Mouse (Mus musculus) CH12.LX (cell line): ENCODE data around the gene Gatad1. TPM values are rescaled to one million over a fixed set of nuclear protein-coding genes. Genes with fewer than 3 reads are reported as not detected.

Source experiments
- DNase-seq: peaks from one replicate; pipeline ENCODE4 v3.0.0-alpha.2; 2013; ENCODE audit errors: extremely low read depth
- H3K27ac ChIP-seq: 2 replicates; pipeline ENCODE4 v1.5.1; 2012; ENCODE audit warnings: low read depth, mild to moderate bottlenecking, control low read depth, moderate library complexity; ENCODE audit not compliant: insufficient read depth
- H3K27me3 ChIP-seq: replicated peaks from 2 replicates; pipeline ENCODE3; 2012; ENCODE audit warnings: inconsistent platforms
- H3K36me3 ChIP-seq, 2 experiments: replicated peaks in 1 of 2; 2 replicates each; pipeline versions ENCODE3 to v1.6.1; 2012; ENCODE audit warnings: inconsistent platforms in 1 of 2, low read length in 1 of 2, mild to moderate bottlenecking in 1 of 2, mixed read lengths in 1 of 2, moderate library complexity in 1 of 2; ENCODE audit not compliant: control insufficient read depth in 1 of 2, insufficient read depth in 1 of 2
- H3K4me1 ChIP-seq, 2 experiments: 2 replicates each; pipeline ENCODE4 v1.6.1; 2012; ENCODE audit warnings: inconsistent platforms in 1 of 2, moderate library complexity in 1 of 2; ENCODE audit not compliant: insufficient read depth in 2 of 2, control insufficient read depth in 1 of 2
- H3K4me2 ChIP-seq: 2 replicates; pipeline ENCODE4 v1.6.1; 2012; ENCODE audit warnings: low read depth, mild to moderate bottlenecking, control low read depth; ENCODE audit not compliant: poor library complexity, insufficient read depth, severe bottlenecking
- H3K4me3 ChIP-seq, 3 experiments: fragments of 150-350 bp in 1 of 3; sonication (generic) in 1 of 3; replicated peaks in 1 of 3; 2 replicates each; pipeline versions ENCODE3 to v1.5.1; 2011 to 2012; ENCODE audit warnings: low read depth in 2 of 3, low read length in 2 of 3, mild to moderate bottlenecking in 2 of 3, moderate library complexity in 2 of 3, control low read depth in 1 of 3, improper control_type of control experiment in 1 of 3, inconsistent platforms in 1 of 3, mixed read lengths in 1 of 3; ENCODE audit not compliant: poor library complexity in 1 of 3
- H3K79me2 ChIP-seq: replicated peaks from 2 replicates; pipeline ENCODE4 v1.6.1; 2012; ENCODE audit warnings: mild to moderate bottlenecking, moderate library complexity; ENCODE audit not compliant: control insufficient read depth, poor library complexity, insufficient read depth, severe bottlenecking; ENCODE audit errors: extremely low read depth
- H3K9ac ChIP-seq: 2 replicates; pipeline ENCODE4 v1.6.1; 2012; ENCODE audit warnings: low read depth, mild to moderate bottlenecking, control low read depth, moderate library complexity; ENCODE audit not compliant: insufficient read depth
- H3K9me3 ChIP-seq: replicated peaks from 2 replicates; pipeline ENCODE3; 2012; ENCODE audit warnings: low read length, inconsistent platforms, mixed read lengths
- ELF1 ChIP-seq: IDR thresholded peaks from 2 replicates; pipeline ENCODE4 v1.6.1; 2014; ENCODE audit warnings: low read depth, mild to moderate bottlenecking, inconsistent platforms, low read length, improper control_type of control experiment
- HCFC1 ChIP-seq: IDR thresholded peaks from 2 replicates; pipeline ENCODE4 v1.6.1; 2012; ENCODE audit warnings: low read depth, mild to moderate bottlenecking, inconsistent platforms, low read length, improper control_type of control experiment
- MAFK ChIP-seq: IDR thresholded peaks from 2 replicates; pipeline ENCODE4 v1.6.1; 2011; ENCODE audit warnings: low read length, improper control_type of control experiment; ENCODE audit not compliant: insufficient replicate concordance
- MAZ ChIP-seq: IDR thresholded peaks from 2 replicates; pipeline ENCODE4 v1.6.1; 2012; ENCODE audit warnings: low read depth, mild to moderate bottlenecking, inconsistent platforms, low read length, improper control_type of control experiment, moderate library complexity
- NELFE ChIP-seq: IDR thresholded peaks from 2 replicates; pipeline ENCODE4 v1.6.1; 2011; ENCODE audit warnings: low read depth, low read length, improper control_type of control experiment
- POLR2A ChIP-seq: IDR thresholded peaks from 2 replicates; pipeline ENCODE4 v1.6.1; 2011; ENCODE audit warnings: low read depth, mild to moderate bottlenecking, improper control_type of control experiment, low read length
- RCOR1 ChIP-seq: conservative IDR thresholded peaks from 2 replicates; pipeline ENCODE4 v1.6.1; 2012; ENCODE audit warnings: low read depth, mild to moderate bottlenecking, inconsistent platforms, low read length, improper control_type of control experiment
- SIN3A ChIP-seq: IDR thresholded peaks from 2 replicates; pipeline ENCODE4 v1.6.1; 2012; ENCODE audit warnings: low read length, improper control_type of control experiment, inconsistent platforms
- TCF12 ChIP-seq: IDR thresholded peaks from 2 replicates; pipeline ENCODE4 v1.6.1; 2014; ENCODE audit warnings: low read depth, mild to moderate bottlenecking, inconsistent platforms, low read length, improper control_type of control experiment
- UBTF ChIP-seq: IDR thresholded peaks from 2 replicates; pipeline ENCODE4 v1.6.1; 2012; ENCODE audit warnings: low read depth, mild to moderate bottlenecking, inconsistent platforms, low read length, improper control_type of control experiment, moderate library complexity
- ZMIZ1 ChIP-seq: IDR thresholded peaks from 2 replicates; pipeline ENCODE4 v1.6.1; 2012; ENCODE audit warnings: low read depth, mild to moderate bottlenecking, inconsistent platforms, low read length, improper control_type of control experiment
- ZNF384 ChIP-seq: IDR thresholded peaks from 2 replicates; pipeline ENCODE4 v1.6.1; 2012; ENCODE audit warnings: low read depth, low read length, improper control_type of control experiment, inconsistent platforms
- dilution Hi-C: fragments of 300-500 bp; cut with MboI; formaldehyde crosslinking; loops from 2 replicates; pipeline ENCODE4 v1.14.3; 2020; ENCODE audit warnings: low sequenced_read_pairs; ENCODE audit not compliant: extremely low pct_unique_long_range_greater_than_20kb, extremely low pct_ligation_motif_present
- in situ Hi-C: fragments of 300-500 bp; cut with MboI; formaldehyde crosslinking; loops from 3 replicates; pipeline ENCODE4 v1.14.3; 2019; ENCODE audit warnings: low sequenced_read_pairs, low pct_ligation_motif_present, low pct_unique_long_range_greater_than_20kb, mixed read lengths
- polyA plus RNA-seq: library from polyadenylated mRNA; unstranded; fragments of >175 nt; gene quantifications from 2 replicates; pipeline ENCODE4 v1.2.1, GENCODE M21; 2012; ENCODE audit warnings: low read depth; ENCODE audit not compliant: insufficient read length
- total RNA-seq, 2 experiments: library from RNA; depleted of rRNA; stranded (reverse); fragments of 300-350 nt in 1 of 2; fragments of >200 nt in 1 of 2; gene quantifications; 2 replicates each; pipeline ENCODE4 v1.2.3; 2012 to 2014

The Gatad1 gene
- total and polyA plus RNA-seq, 3 experiments: 51.2 to 133 (median 97.3) TPM

GRCm38 (mm10) chr5:3648206-3648848 lies 8.7 kb downstream of the Gatad1 start:
- in situ Hi-C loops (loop anchor here (10.0 to 25.0 kb wide), 2 partner anchors 156 to 539 kb away; partner anchors contain the start of genes Ankib1, Krit1 and Mterf1b), dilution Hi-C loops (no loop called here)
- TF ChIP-seq ZNF384: no peak
- no peak for TF ChIP-seq NELFE
- no peak for TF ChIP-seq HCFC1
- no peak for TF ChIP-seq ELF1
- no peak for TF ChIP-seq UBTF
- Histone ChIP-seq H3K36me3 (peaks cover 12 to 21% of the 10 kb centered on the region in 2 experiments), H3K79me2 (peaks cover 17% of the 10 kb centered on the region), H3K4me3 (peak overlapping the region in 2 of 3 experiments; percentile 13 to 24), H3K9me3 (no peaks in the 10 kb centered on the region), H3K4me1 (peaks cover 0 to 23% of the 10 kb centered on the region in 2 experiments; a peak in 2 of 4 replicates), H3K27ac (no peak overlapping the region), H3K27me3 (no peaks in the 10 kb centered on the region), H3K9ac (no peak overlapping the region), H3K4me2 (peak overlapping the region; percentile 64)
- no peak for DNase-seq

GRCm38 (mm10) chr5:3647708-3648121 lies 9.3 kb downstream of the Gatad1 start:
- Histone ChIP-seq H3K36me3 (peaks cover 15 to 27% of the 10 kb centered on the region in 2 experiments), H3K9ac (peak overlapping the region; percentile 98), H3K4me2 (no peak overlapping the region; the same call in 1 of the 2 replicates)
- DNase-seq: peak; percentile 93
- TF ChIP-seq ELF1 (peak; percentile 70), RCOR1 (no peak), NELFE (peak; percentile 46), SIN3A (0 out of 2 replicates have a peak, but pooled peaks have one; percentile 15), HCFC1 (peak; percentile 47), MAFK (no peak), POLR2A (peak; percentile 63; the same call in 1 of the 2 replicates), MAZ (no peak), TCF12 (peak; percentile 63), ZMIZ1 (peak; percentile 65; the same call in 1 of the 2 replicates)
- TF ChIP-seq, all 38 proteins: peak for 7
- dilution Hi-C loops: no loop called here
- H3K4me3 ChIP-seq: peak overlapping the region; percentile 79 to 100 (median 85)
- no peaks in the 10 kb centered on the region for H3K9me3 ChIP-seq
- in situ Hi-C loops: loop anchor here (10.0 to 25.0 kb wide), 2 partner anchors 157 to 540 kb away; partner anchors contain the start of genes Ankib1, Krit1 and Mterf1b
- H3K27me3 ChIP-seq: no peaks in the 10 kb centered on the region
- peaks cover 17% of the 10 kb centered on the region for H3K79me2 ChIP-seq
- peaks cover 0 to 22% of the 10 kb centered on the region in 2 experiments; a peak in 2 of 4 replicates for H3K4me1 ChIP-seq
- peak overlapping the region; percentile 66 for H3K27ac ChIP-seq
